ENCODE assay signal across 8 mouse cellular contexts in genomic region chr5:110023273-110023672, GRCm38 (mm10). TPM values are rescaled to one million over a fixed set of nuclear protein-coding genes. Genes with fewer than 3 reads are reported as not detected.
A peak's percentile ranks its signal among the peaks of the same experiment; 100 is the strongest.
DNase-seq lines count a peak whose midpoint lies in the region; ATAC-seq lines count a peak whose summit lies in the region.

No protein-coding gene starts in this region.

- peak overlapping the region; percentile 60 for H3K4me2 ChIP-seq in heart, embryonic 12.5 days
- H3K4me2 ChIP-seq in hindbrain, embryonic 11.5 days (replicated peaks; ENCODE audit: low read depth, low read length): no peak overlapping the region

- H3K4me1 ChIP-seq in heart, embryonic 12.5 days (replicated peaks): no peaks in the 10 kb centered on the region
- no peaks in the 10 kb centered on the region for H3K4me1 ChIP-seq in hindbrain, embryonic 11.5 days (replicated peaks; ENCODE audit: control insufficient read depth, insufficient read depth, low read length)

- peak overlapping the region; percentile 42; the same call in 1 of the 2 replicates for H3K27ac ChIP-seq in heart, embryonic 12.5 days (ENCODE audit: poor library complexity, severe bottlenecking)
- H3K27ac ChIP-seq in hindbrain, embryonic 11.5 days (ENCODE audit: low read depth, low read length): no peak overlapping the region

- no peak for ATAC-seq in heart, embryonic 12.5 days (ENCODE audit: insufficient number of reproducible peaks, low FRiP score)
- peak; percentile 30; the same call in 1 of the 2 replicates for ATAC-seq in hindbrain, embryonic 11.5 days (ENCODE audit: low FRiP score)
- ATAC-seq in megakaryocyte-erythroid progenitor cell, adult 5-6 weeks (replicated peaks; ENCODE audit: low FRiP score, low TSS enrichment, poor library complexity, severe bottlenecking): peak; percentile 70; the same call in 1 of the 2 replicates

- H3K9me3 ChIP-seq in heart, embryonic 12.5 days (replicated peaks): peaks cover 9% of the 10 kb centered on the region; the same call in 1 of the 2 replicates
- peaks cover 2% of the 10 kb centered on the region; the same call in 1 of the 2 replicates for H3K9me3 ChIP-seq in hindbrain, embryonic 11.5 days (ENCODE audit: control insufficient read depth, low read length)

- H3K4me3 ChIP-seq in heart, embryonic 12.5 days: peak overlapping the region; percentile 29
- H3K4me3 ChIP-seq in hindbrain, embryonic 11.5 days (ENCODE audit: low read depth, low read length): no peak overlapping the region

- 29% methylated on average over 9 of the region's 9 CpGs for WGBS in heart, embryonic 12.5 days
- WGBS in hindbrain, embryonic 11.5 days: 54% methylated on average over 9 of the region's 9 CpGs

- DNase-seq in heart, adult 9 months (ENCODE audit: low spot score in 2 of 2): no peak
- peak; percentile 58 for DNase-seq in MEL-GATA-1-ER (ENCODE audit: extremely low read depth, low read depth)
- DNase-seq in hindbrain, embryonic 11.5 days (ENCODE audit: low spot score): peak; percentile 3
- DNase-seq in gastrocnemius, postnatal 4 days (ENCODE audit: low spot score in 2 of 2): no peak
- no peak for DNase-seq in frontal cortex, postnatal 14 days (ENCODE audit: low spot score in 2 of 2)
- DNase-seq in kidney, postnatal 36 days: no peak

- H3K27me3 ChIP-seq in heart, embryonic 12.5 days (replicated peaks): no peaks in the 10 kb centered on the region
- H3K27me3 ChIP-seq in hindbrain, embryonic 11.5 days (ENCODE audit: control insufficient read depth, insufficient read depth, low read length): no peaks in the 10 kb centered on the region

- peak overlapping the region; percentile 5; the same call in 1 of the 2 replicates for H3K9ac ChIP-seq in heart, embryonic 12.5 days
- H3K9ac ChIP-seq in hindbrain, embryonic 11.5 days (ENCODE audit: low read depth, low read length): no peak overlapping the region

- no peaks in the 10 kb centered on the region for H3K36me3 ChIP-seq in heart, embryonic 12.5 days
- H3K36me3 ChIP-seq in hindbrain, embryonic 11.5 days (ENCODE audit: control insufficient read depth, insufficient read depth, low read length): no peaks in the 10 kb centered on the region

RNA-seq across cellular contexts. Expression of gene Zfp932, which starts 27.0 kb away (rescaled TPM):
- 13.7 and 14.7 TPM in 2 replicates for polyA plus RNA-seq in heart, embryonic 12.5 days (2016; fragmentation: Nextera tagmentation; extraction: Ambion mirVana)
- 21.2 and 24.4 TPM in 2 replicates for polyA plus RNA-seq in hindbrain, embryonic 11.5 days (2014; fragmentation: Nextera tagmentation; extraction: Ambion mirVana)
- total RNA-seq in megakaryocyte-erythroid progenitor cell, adult 5-6 weeks (2014; fragmentation: Nextera tagmentation): 37.6 and 42.5 TPM in 2 replicates
- total RNA-seq in megakaryocyte-erythroid progenitor cell, adult 5-6 weeks (2017): 90.7 and 102 TPM in 2 replicates
- 10 to 100 TPM; 10.8 to 14.7 TPM for total RNA-seq in gastrocnemius, postnatal 4 days (2021)

RNA-seq across cellular contexts. Expression of gene Gm17655, which starts 49.0 kb away (rescaled TPM):
- 1.9 and 3.0 TPM in 2 replicates for polyA plus RNA-seq in heart, embryonic 12.5 days (2016; fragmentation: Nextera tagmentation; extraction: Ambion mirVana)
- 5.5 and 6.4 TPM in 2 replicates for polyA plus RNA-seq in hindbrain, embryonic 11.5 days (2014; fragmentation: Nextera tagmentation; extraction: Ambion mirVana)
- 4.5 and 12.5 TPM in 2 replicates for total RNA-seq in megakaryocyte-erythroid progenitor cell, adult 5-6 weeks (2014; fragmentation: Nextera tagmentation)
- total RNA-seq in megakaryocyte-erythroid progenitor cell, adult 5-6 weeks (2017): 4.1 and 7.3 TPM in 2 replicates
- total RNA-seq in gastrocnemius, postnatal 4 days (2021): 1 to 10 TPM; 2.8 to 3.9 TPM

Comparison
In these comparisons a context has a peak if more than half of its experiments do, and no peak if none do; other contexts are left out.
1. DNase-seq: peak in MEL-GATA-1-ER (single experiment) and hindbrain, embryonic 11.5 days (single experiment); none in heart, adult 9 months (0 of 2), gastrocnemius, postnatal 4 days (0 of 2), frontal cortex, postnatal 14 days (0 of 2) and kidney, postnatal 36 days (0 of 2).